ENCODE assay signal across 8 mouse cellular contexts in the genomic region with DNA sequence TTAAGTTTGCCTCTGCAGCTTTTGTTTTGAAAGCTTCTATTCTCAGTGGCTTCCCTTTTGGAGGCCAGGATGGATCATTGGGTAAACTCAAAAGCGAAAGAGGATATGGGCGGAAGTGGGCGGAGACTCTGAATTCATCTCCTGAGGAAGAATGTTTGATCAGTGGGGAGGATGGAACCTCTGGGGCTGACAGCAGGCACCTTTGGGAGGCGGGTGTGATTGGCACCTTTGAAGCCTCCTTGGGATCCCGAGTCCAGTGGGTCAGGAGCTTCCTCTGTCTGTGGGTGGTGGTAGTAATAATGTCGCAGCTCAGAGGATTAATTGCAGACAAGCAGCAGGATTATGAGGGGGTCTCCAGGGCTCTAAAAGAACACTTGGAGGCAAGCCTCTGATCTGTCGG.
A peak's percentile ranks its signal among the peaks of the same experiment; 100 is the strongest.
DNase-seq lines count a peak whose midpoint lies in the region; ATAC-seq lines count a peak whose summit lies in the region.

No protein-coding gene starts in this region.

- H3K27me3 ChIP-seq in hindbrain, embryonic 10.5 days (ENCODE audit: insufficient read depth, poor library complexity, severe bottlenecking), result peaks cover 40% of the 10 kb centered on the region
- 0 out of 2 replicates have a peak, but pooled peaks cover 5% of the 10 kb centered on the region for H3K27me3 ChIP-seq in hindbrain, embryonic 14.5 days (ENCODE audit: control insufficient read depth, insufficient read depth, low read length)
- no peaks in the 10 kb centered on the region for H3K27me3 ChIP-seq in intestine, embryonic 15.5 days (replicated peaks)

- no peaks in the 10 kb centered on the region for H3K9me3 ChIP-seq in hindbrain, embryonic 10.5 days
- no peaks in the 10 kb centered on the region for H3K9me3 ChIP-seq in hindbrain, embryonic 14.5 days (ENCODE audit: control insufficient read depth, low read length)
- no peaks in the 10 kb centered on the region for H3K9me3 ChIP-seq in intestine, embryonic 15.5 days

- DNase-seq in hindbrain, embryonic 10.5 days (ENCODE audit: low spot score), result peak; percentile 47
- no peak for DNase-seq in hindbrain, embryonic 14.5 days (ENCODE audit: low spot score)
- DNase-seq in cerebellum, postnatal 4 days (ENCODE audit: low spot score in 2 of 2), result no peak
- DNase-seq in ovary, postnatal 36 days (ENCODE audit: low spot score), result no peak
- DNase-seq in adrenal gland, postnatal 25 days, result no peak

- H3K9ac ChIP-seq in hindbrain, embryonic 14.5 days, result no peak overlapping the region
- H3K9ac ChIP-seq in intestine, embryonic 15.5 days, result no peak overlapping the region

- no peak overlapping the region for H3K4me2 ChIP-seq in hindbrain, embryonic 14.5 days (replicated peaks)
- H3K4me2 ChIP-seq in intestine, embryonic 15.5 days (replicated peaks), result no peak overlapping the region

- 8% methylated on average over 7 of the region's 7 CpGs for WGBS in hindbrain, embryonic 10.5 days
- WGBS in hindbrain, embryonic 14.5 days, result 11% methylated on average over 7 of the region's 7 CpGs
- WGBS in intestine, embryonic 15.5 days, result 34% methylated on average over 7 of the region's 7 CpGs

- ATAC-seq in hindbrain, embryonic 14.5 days (ENCODE audit: low FRiP score), result no peak
- ATAC-seq in common myeloid progenitor, adult 5-6 weeks (replicated peaks; ENCODE audit: low read depth, poor library complexity, severe bottlenecking), result peak; percentile 56; the same call in 1 of the 2 replicates
- no peak for ATAC-seq in intestine, embryonic 15.5 days
- peak; percentile 69; the same call in 1 of the 2 replicates for ATAC-seq in megakaryocyte progenitor cell, adult 5-6 weeks (replicated peaks; ENCODE audit: poor library complexity)

- peak overlapping the region; percentile 77 for H3K27ac ChIP-seq in hindbrain, embryonic 10.5 days
- no peak overlapping the region for H3K27ac ChIP-seq in hindbrain, embryonic 14.5 days
- H3K27ac ChIP-seq in intestine, embryonic 15.5 days, result peak overlapping the region; percentile 30; the same call in 1 of the 2 replicates

- no peaks in the 10 kb centered on the region for H3K36me3 ChIP-seq in hindbrain, embryonic 10.5 days
- no peaks in the 10 kb centered on the region for H3K36me3 ChIP-seq in hindbrain, embryonic 14.5 days (replicated peaks; ENCODE audit: control insufficient read depth, insufficient read depth)
- no peaks in the 10 kb centered on the region for H3K36me3 ChIP-seq in intestine, embryonic 15.5 days

- H3K4me3 ChIP-seq in hindbrain, embryonic 10.5 days, result peak overlapping the region; percentile 9; the same call in 1 of the 2 replicates
- H3K4me3 ChIP-seq in hindbrain, embryonic 14.5 days (replicated peaks; ENCODE audit: low read length), result no peak overlapping the region
- no peak overlapping the region for H3K4me3 ChIP-seq in intestine, embryonic 15.5 days (replicated peaks)

- peaks cover 39% of the 10 kb centered on the region for H3K4me1 ChIP-seq in hindbrain, embryonic 10.5 days (replicated peaks)
- peaks cover 11% of the 10 kb centered on the region; the same call in 1 of the 2 replicates for H3K4me1 ChIP-seq in hindbrain, embryonic 14.5 days (replicated peaks; ENCODE audit: control insufficient read depth, insufficient read depth, low read length)
- H3K4me1 ChIP-seq in intestine, embryonic 15.5 days (replicated peaks), result peaks cover 22% of the 10 kb centered on the region

Comparison
In these comparisons a context has a peak if more than half of its experiments do, and no peak if none do; other contexts are left out.
1. ATAC-seq: peak in common myeloid progenitor, adult 5-6 weeks (single experiment) and megakaryocyte progenitor cell, adult 5-6 weeks (single experiment); none in hindbrain, embryonic 14.5 days (single experiment) and intestine, embryonic 15.5 days (single experiment).